Mouse (Mus musculus): ENCODE measurements around the gene Tent5c.
"Not testable (repeated sequence)": the region's sequence is repeated elsewhere in the genome, so short reads cannot be mapped to it uniquely, and the experiment has no call there.

The Tent5c gene

GRCm38 (mm10) chr3:100436756-100437155 lies 52.4 kb downstream of the Tent5c start:
- no peak for DNase-seq

DNA sequence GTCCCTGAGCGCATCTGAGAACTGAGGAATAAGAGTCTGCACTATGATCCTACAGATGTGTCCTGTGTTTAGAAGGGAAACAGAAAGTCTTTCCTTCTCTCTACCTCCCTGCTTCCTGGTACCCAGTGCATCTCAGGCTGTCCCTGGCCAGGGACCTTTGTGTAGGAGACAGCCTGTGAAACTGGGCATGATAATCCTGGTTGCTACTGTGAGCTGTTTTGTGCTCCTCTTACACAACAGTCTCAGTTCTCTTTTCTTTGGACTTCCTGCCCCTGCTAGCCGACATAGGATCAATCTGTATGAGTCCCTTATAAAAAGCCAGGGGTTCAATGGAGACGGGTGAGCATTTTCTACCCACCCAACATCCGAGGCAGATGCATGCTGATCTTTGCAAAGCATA lies 57.4 kb downstream of the Tent5c start:
- no peak for DNase-seq

- DNase-seq: no peak
Measured at GRCm38 (mm10) chr3:100430731-100431130, 58.4 kb downstream of the Tent5c start.

- DNase-seq: no peak
Measured at GRCm38 (mm10) chr3:100430101-100430500, 59.0 kb downstream of the Tent5c start.

GRCm38 (mm10) chr3:100429667-100430066 lies 59.5 kb downstream of the Tent5c start:
- no peak for DNase-seq

DNA sequence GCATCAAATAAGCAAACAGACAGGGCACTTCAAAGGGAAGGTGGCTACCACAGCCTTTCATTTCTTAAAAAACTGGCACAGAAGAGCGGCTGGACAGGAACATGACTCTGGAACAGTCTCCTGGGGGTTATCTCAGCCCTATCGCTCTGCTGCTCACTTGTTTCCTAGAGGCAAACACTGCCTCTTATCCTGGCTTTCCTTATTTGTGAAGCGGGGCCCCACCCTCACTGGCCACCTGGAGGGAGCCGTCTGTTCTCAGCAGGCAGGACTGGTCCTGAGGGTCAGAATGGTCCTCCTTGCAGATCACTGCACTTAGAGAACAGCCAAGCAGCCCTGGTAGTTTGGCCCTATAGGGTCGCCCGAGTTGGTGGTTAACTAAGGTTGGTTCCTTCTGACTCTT lies 61.6 kb downstream of the Tent5c start:
- DNase-seq: no peak

- peak; percentile 26 for DNase-seq
Measured at GRCm38 (mm10) chr3:100422392-100423167, 66.5 kb downstream of the Tent5c start.

DNA sequence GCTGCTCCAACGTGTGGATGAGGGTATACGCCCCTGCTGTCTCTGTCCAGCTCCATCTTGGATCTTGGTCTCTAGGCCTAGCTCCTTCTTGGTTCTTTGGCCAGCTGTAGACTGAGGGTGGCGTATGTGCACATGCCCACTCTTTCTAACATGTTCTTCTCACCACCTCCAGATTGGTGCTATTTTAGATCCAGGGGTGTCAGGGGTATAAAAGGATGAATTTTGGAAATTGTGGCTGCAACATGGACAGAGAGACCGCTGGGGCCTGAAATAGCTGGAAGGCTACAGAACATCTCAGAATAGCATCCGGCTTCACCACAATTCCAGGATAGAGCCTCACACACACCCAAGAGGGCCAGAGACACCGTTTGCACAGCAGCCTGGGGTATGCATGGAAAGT lies 67.8 kb downstream of the Tent5c start:
- no peak for DNase-seq

- no peak for DNase-seq
Measured at GRCm38 (mm10) chr3:100420691-100421056, 68.5 kb downstream of the Tent5c start.

DNA sequence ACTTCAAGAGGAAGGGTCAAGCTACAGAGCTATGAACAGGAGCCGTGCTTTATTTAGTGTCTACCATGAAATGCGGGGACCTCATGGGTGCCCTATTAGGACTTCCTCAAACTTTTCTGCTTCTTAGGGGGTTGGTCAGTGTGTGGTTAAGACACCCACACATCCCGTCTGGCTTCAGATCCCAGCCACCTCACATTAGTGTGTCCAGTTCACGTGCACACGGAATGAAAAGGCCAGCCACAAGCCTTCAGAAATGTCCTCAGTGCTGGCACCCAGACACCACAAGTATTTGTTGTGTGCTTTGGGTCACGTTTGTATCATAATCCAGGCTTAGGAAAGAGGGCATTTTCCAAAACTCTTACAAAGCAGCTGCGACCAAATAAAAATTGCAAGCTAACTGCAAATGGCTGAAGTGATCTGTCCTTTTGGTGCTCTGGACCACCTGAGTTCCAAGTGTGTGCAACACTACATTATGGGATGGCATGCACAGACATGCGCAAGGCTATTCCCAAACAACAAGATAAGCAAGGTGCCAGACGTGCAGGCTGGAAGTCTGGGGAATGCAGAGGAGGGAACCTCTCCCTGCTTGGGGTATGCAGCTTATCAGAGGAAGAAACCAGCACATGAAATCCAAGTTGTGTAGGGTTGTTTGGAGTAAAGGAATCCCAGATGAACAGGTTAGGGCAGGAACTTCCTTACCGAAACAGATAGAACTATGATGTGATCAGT lies 69.0 kb downstream of the Tent5c start:
- DNase-seq: no peak

- DNase-seq: no peak
Measured at GRCm38 (mm10) chr3:100418387-100418786, 70.7 kb downstream of the Tent5c start.

DNA sequence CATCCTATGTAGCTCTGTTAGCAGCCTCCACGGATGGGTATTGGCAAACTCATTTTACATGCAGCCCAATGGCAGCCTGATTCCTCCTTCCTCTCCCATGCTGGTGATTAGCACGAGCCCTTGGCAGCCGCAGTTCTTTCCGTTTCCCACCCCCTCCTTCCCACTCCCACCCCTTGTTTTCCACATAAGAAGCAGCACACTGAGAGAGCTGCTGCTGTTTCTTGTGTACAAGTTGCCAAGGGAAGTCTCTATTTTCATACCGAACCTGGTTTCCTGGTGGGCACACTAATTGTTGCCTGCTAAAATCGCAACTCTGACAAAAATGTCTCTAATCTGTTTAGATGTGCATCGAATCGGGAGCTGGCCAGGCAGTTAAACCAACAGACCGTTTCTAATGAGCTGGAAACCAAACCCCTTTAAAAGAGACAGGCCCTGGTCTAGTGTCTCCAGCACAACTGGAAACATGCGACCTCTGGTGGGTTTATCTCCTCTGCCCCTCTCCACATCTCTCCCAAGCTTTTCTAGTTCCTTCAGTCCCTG lies 71.3 kb downstream of the Tent5c start:
- DNase-seq: no peak

- no peak for DNase-seq
Measured at GRCm38 (mm10) chr3:100415671-100416070, 73.5 kb downstream of the Tent5c start.

GRCm38 (mm10) chr3:100413586-100413985 lies 75.5 kb downstream of the Tent5c start:
- not testable (repeated sequence) for DNase-seq

DNA sequence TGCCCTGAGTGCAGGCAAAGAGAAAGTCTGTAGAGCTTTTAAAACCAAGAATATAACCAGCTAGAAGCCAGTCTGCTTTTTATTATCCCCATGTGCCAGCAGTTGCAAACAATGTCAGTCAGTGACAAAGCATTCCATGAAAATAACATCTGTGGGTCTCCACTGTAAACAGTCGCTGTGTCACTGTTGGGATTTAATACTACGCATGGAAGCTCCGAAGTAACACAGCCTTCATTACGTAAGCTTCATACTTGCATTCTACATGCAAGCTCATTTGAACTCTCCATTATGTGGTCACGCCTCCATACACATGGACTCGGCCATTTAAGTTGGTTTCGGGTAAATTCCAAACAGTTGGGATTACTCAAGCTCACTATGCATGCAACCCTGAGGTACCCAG lies 77.2 kb downstream of the Tent5c start:
- DNase-seq: no peak

DNA sequence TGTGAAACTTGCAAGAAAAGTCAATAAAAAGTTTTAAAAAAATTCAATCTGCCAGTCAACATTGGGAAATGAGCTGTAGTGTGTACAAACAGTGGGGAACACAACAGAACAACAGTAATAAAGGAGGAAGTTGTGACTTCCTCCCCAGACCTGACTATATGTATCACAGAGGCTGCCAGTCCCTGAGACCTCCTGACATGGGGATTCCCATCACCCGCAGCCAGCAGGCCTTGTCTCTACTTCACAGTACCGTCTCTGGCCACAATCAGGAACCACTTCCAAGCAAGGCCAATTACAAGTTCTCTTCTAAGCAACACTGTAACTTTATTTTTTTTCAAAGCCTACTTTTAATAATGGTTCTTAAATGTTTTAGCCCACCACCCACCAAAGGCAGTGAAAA lies 79.8 kb downstream of the Tent5c start:
- DNase-seq: no peak

DNA sequence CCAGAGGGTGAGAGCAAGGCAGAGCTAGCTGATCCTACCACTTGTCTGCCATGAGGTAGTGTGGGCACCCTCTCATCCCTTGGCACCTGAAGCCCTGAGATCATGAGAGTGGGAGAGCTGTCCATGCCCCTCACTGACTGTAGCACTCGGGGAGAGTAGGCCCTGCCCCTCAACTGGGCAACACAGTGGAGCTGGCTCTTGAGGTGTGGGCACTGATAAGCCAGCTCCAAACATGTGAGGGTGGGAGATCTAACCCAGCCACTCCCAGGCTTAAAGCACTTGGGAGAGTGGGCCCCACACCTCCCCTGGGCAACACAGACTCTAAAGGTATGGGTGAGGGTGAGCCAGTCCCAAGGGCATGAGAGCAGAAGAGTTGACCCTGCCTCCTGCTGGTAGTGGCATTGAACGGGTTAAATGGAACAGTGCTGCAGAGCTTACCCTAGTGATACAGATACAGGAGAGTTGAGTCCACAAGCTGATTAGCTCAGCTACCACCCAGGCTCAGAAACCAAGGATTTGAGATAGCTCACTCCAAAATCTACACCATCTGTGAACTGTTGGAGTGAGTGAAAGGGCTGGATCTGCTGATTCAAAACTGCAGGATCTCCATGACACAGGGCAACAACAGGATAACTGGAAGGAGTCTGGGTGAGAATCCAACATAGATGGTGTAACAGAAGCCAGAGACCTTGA lies 80.6 kb downstream of the Tent5c start:
- no peak for DNase-seq

DNA sequence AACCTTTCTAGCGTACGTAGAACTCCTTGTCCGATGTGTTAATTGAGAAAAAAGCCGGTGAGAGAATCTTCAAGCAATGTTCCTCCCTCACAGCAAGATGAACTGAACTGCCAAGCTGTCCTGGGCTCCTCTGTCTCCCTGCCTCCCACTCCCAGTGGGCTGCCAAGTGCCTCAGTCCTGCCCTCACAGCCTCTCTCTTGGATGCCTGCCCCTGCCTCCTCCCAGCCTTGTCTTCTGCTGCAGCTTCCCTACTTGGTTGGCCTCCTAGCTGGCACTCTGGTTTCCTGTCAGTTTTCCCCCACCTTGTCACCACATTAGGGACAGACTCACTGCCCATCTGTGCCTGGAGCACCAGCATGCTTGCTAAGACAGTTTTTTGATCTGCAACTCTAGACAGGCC lies 86.5 kb downstream of the Tent5c start:
- DNase-seq: no peak
